Mouse (Mus musculus): ENCODE measurements around the gene Grin2a. TPM values are rescaled to one million over a fixed set of nuclear protein-coding genes. Genes with fewer than 3 reads are reported as not detected.

The Grin2a gene
- polyA plus RNA-seq, 1 experiment from 2014 or later: 1.0 TPM

- no peak for DNase-seq (ENCODE audit: low spot score)
- H3K4me1 ChIP-seq (ENCODE audit: control insufficient read depth, insufficient read depth, low read length): no peaks in the 10 kb centered on the region
- H3K36me3 ChIP-seq (ENCODE audit: control insufficient read depth, insufficient read depth, low read length): no peaks in the 10 kb centered on the region
- no peak overlapping the region for H3K4me3 ChIP-seq (ENCODE audit: low read depth, low read length)
- 90% methylated on average over 5 of the region's 5 CpGs for WGBS
- no peak overlapping the region for H3K27ac ChIP-seq (ENCODE audit: low read depth, low read length)
- H3K9ac ChIP-seq (ENCODE audit: low read length): no peak overlapping the region
- H3K9me3 ChIP-seq (ENCODE audit: control insufficient read depth, low read length): no peaks in the 10 kb centered on the region
- no peaks in the 10 kb centered on the region for H3K27me3 ChIP-seq (ENCODE audit: control insufficient read depth, insufficient read depth, low read length)
- ATAC-seq (ENCODE audit: insufficient read depth, low FRiP score, low TSS enrichment): no peak
- no peak overlapping the region for H3K4me2 ChIP-seq (ENCODE audit: low read depth)
Observed at GRCm38 (mm10) chr16:9902680-9903463, 92.5 kb downstream of the Grin2a start.

DNA sequence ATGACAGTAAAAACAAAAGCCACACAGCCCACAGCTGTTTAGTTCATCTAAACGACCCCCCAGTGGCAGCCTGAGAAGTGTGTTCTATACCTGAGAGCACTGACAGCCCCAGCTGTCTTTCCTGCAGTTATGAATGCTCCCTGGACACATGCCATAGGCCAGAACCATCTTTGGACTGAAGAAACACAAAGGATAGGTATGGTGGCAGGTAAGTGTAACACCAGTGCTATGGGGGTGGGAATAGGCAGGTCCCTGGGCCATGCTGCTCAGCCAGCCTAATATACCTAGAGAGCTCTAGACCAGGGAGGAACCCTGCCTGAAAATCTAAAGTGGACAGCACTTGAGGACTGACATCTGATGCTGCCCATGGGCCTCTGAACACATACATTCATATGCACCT is 93.9 kb downstream of the Grin2a start:
- Histone ChIP-seq H3K36me3 (ENCODE audit: control insufficient read depth, insufficient read depth, low read length) (no peaks in the 10 kb centered on the region), H3K27me3 (ENCODE audit: control insufficient read depth, insufficient read depth, low read length) (no peaks in the 10 kb centered on the region), H3K9me3 (ENCODE audit: control insufficient read depth, low read length) (no peaks in the 10 kb centered on the region), H3K27ac (ENCODE audit: low read depth, low read length) (no peak overlapping the region), H3K4me3 (ENCODE audit: low read depth, low read length) (no peak overlapping the region), H3K9ac (ENCODE audit: low read length) (no peak overlapping the region), H3K4me2 (ENCODE audit: low read depth) (no peak overlapping the region), H3K4me1 (ENCODE audit: control insufficient read depth, insufficient read depth, low read length) (no peaks in the 10 kb centered on the region)
- no peak for ATAC-seq (ENCODE audit: insufficient read depth, low FRiP score, low TSS enrichment)
- no peak for DNase-seq (ENCODE audit: low spot score)
- WGBS: 58% methylated on average over 1 of the region's 1 CpGs

GRCm38 (mm10) chr16:9900996-9901395 is 94.4 kb downstream of the Grin2a start:
- no peak for ATAC-seq (ENCODE audit: insufficient read depth, low FRiP score, low TSS enrichment)
- Histone ChIP-seq H3K4me2 (ENCODE audit: low read depth) (no peak overlapping the region), H3K9ac (ENCODE audit: low read length) (no peak overlapping the region), H3K27me3 (ENCODE audit: control insufficient read depth, insufficient read depth, low read length) (no peaks in the 10 kb centered on the region), H3K4me3 (ENCODE audit: low read depth, low read length) (no peak overlapping the region), H3K9me3 (ENCODE audit: control insufficient read depth, low read length) (no peaks in the 10 kb centered on the region), H3K4me1 (ENCODE audit: control insufficient read depth, insufficient read depth, low read length) (no peaks in the 10 kb centered on the region), H3K27ac (ENCODE audit: low read depth, low read length) (no peak overlapping the region), H3K36me3 (ENCODE audit: control insufficient read depth, insufficient read depth, low read length) (no peaks in the 10 kb centered on the region)
- no peak for DNase-seq (ENCODE audit: low spot score)
- WGBS: 62% methylated on average over 3 of the region's 3 CpGs

GRCm38 (mm10) chr16:9900196-9900595 is 95.2 kb downstream of the Grin2a start:
- no peak overlapping the region for H3K4me2 ChIP-seq (ENCODE audit: low read depth)
- no peaks in the 10 kb centered on the region for H3K36me3 ChIP-seq (ENCODE audit: control insufficient read depth, insufficient read depth, low read length)
- DNase-seq (ENCODE audit: low spot score) (no peak), ATAC-seq (ENCODE audit: insufficient read depth, low FRiP score, low TSS enrichment) (no peak)
- H3K27ac ChIP-seq (ENCODE audit: low read depth, low read length): no peak overlapping the region
- H3K9me3 ChIP-seq (ENCODE audit: control insufficient read depth, low read length): no peaks in the 10 kb centered on the region
- no peak overlapping the region for H3K4me3 ChIP-seq (ENCODE audit: low read depth, low read length)
- H3K27me3 ChIP-seq (ENCODE audit: control insufficient read depth, insufficient read depth, low read length): no peaks in the 10 kb centered on the region
- H3K4me1 ChIP-seq (ENCODE audit: control insufficient read depth, insufficient read depth, low read length): no peaks in the 10 kb centered on the region
- H3K9ac ChIP-seq (ENCODE audit: low read length): no peak overlapping the region
- 90% methylated on average over 1 of the region's 1 CpGs for WGBS

DNA sequence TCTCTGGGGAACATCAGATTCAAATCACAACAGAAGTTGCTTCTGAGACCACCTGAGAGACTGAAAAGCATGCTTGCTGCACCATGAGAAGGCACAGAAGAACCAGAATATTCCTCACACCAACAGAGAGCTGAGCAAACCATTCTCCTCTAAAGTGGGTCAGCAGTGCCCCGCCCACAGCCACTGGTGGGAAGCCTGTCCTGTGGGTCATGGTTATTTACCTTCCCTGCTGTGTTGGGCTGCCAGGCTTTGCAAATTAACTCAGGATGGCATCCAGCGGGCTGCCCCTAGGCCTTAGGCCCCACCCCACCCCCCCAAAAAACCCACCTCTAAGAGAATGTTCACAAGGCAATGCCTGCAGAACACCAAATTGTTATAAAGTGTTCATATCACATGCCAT is 96.2 kb downstream of the Grin2a start:
- no peaks in the 10 kb centered on the region for H3K4me1 ChIP-seq (ENCODE audit: control insufficient read depth, insufficient read depth, low read length)
- WGBS: 67% methylated on average over 2 of the region's 2 CpGs
- ATAC-seq (ENCODE audit: insufficient read depth, low FRiP score, low TSS enrichment) (no peak), DNase-seq (ENCODE audit: low spot score) (no peak)
- no peak overlapping the region for H3K4me2 ChIP-seq (ENCODE audit: low read depth)
- no peak overlapping the region for H3K4me3 ChIP-seq (ENCODE audit: low read depth, low read length)
- H3K27ac ChIP-seq (ENCODE audit: low read depth, low read length): no peak overlapping the region
- H3K27me3 ChIP-seq (ENCODE audit: control insufficient read depth, insufficient read depth, low read length): no peaks in the 10 kb centered on the region
- H3K9ac ChIP-seq (ENCODE audit: low read length): no peak overlapping the region
- H3K9me3 ChIP-seq (ENCODE audit: control insufficient read depth, low read length): no peaks in the 10 kb centered on the region
- no peaks in the 10 kb centered on the region for H3K36me3 ChIP-seq (ENCODE audit: control insufficient read depth, insufficient read depth, low read length)

DNA sequence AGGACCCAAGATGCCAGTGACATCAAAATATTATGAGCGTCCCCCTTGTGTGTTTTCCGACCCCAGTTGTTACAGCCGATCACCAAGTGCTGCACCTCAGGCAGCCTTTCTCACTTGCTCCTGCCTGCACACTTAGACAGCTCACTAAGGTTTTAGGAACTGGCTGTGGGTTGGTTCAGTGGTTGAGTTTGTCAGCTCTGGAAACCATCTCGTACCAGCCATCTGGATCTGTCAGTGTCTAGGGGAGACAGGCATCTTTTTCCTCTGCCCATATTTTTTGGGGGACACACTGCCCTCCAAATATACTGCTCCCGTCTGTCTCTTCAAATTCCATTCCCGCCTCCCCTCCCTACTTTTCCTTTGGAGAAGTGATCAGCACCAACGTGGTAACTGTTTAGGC is 99.8 kb downstream of the Grin2a start:
- Histone ChIP-seq H3K9ac (ENCODE audit: low read length) (no peak overlapping the region), H3K27ac (ENCODE audit: low read depth, low read length) (no peak overlapping the region), H3K4me3 (ENCODE audit: low read depth, low read length) (no peak overlapping the region), H3K27me3 (ENCODE audit: control insufficient read depth, insufficient read depth, low read length) (no peaks in the 10 kb centered on the region), H3K4me2 (ENCODE audit: low read depth) (no peak overlapping the region), H3K9me3 (ENCODE audit: control insufficient read depth, low read length) (no peaks in the 10 kb centered on the region), H3K36me3 (ENCODE audit: control insufficient read depth, insufficient read depth, low read length) (no peaks in the 10 kb centered on the region), H3K4me1 (ENCODE audit: control insufficient read depth, insufficient read depth, low read length) (no peaks in the 10 kb centered on the region)
- no peak for DNase-seq (ENCODE audit: low spot score)
- no peak for ATAC-seq (ENCODE audit: insufficient read depth, low FRiP score, low TSS enrichment)
- WGBS: 82% methylated on average over 7 of the region's 7 CpGs

- no peaks in the 10 kb centered on the region for H3K27me3 ChIP-seq (ENCODE audit: control insufficient read depth, insufficient read depth, low read length)
- WGBS: 73% methylated on average over 4 of the region's 4 CpGs
- H3K4me1 ChIP-seq (ENCODE audit: control insufficient read depth, insufficient read depth, low read length): no peaks in the 10 kb centered on the region
- no peak overlapping the region for H3K4me3 ChIP-seq (ENCODE audit: low read depth, low read length)
- DNase-seq (ENCODE audit: low spot score) (no peak), ATAC-seq (ENCODE audit: insufficient read depth, low FRiP score, low TSS enrichment) (no peak)
- no peak overlapping the region for H3K9ac ChIP-seq (ENCODE audit: low read length)
- H3K36me3 ChIP-seq (ENCODE audit: control insufficient read depth, insufficient read depth, low read length): no peaks in the 10 kb centered on the region
- H3K4me2 ChIP-seq (ENCODE audit: low read depth): no peak overlapping the region
- no peak overlapping the region for H3K27ac ChIP-seq (ENCODE audit: low read depth, low read length)
- no peaks in the 10 kb centered on the region for H3K9me3 ChIP-seq (ENCODE audit: control insufficient read depth, low read length)
Observed at GRCm38 (mm10) chr16:9886155-9886554, 109.2 kb downstream of the Grin2a start.

- no peaks in the 10 kb centered on the region for H3K27me3 ChIP-seq (ENCODE audit: control insufficient read depth, insufficient read depth, low read length)
- WGBS: 93% methylated on average over 2 of the region's 2 CpGs
- DNase-seq (ENCODE audit: low spot score): no peak
- no peak overlapping the region for H3K4me3 ChIP-seq (ENCODE audit: low read depth, low read length)
- H3K9ac ChIP-seq (ENCODE audit: low read length): no peak overlapping the region
- no peaks in the 10 kb centered on the region for H3K4me1 ChIP-seq (ENCODE audit: control insufficient read depth, insufficient read depth, low read length)
- H3K4me2 ChIP-seq (ENCODE audit: low read depth): no peak overlapping the region
- H3K27ac ChIP-seq (ENCODE audit: low read depth, low read length): no peak overlapping the region
- no peaks in the 10 kb centered on the region for H3K9me3 ChIP-seq (ENCODE audit: control insufficient read depth, low read length)
- H3K36me3 ChIP-seq (ENCODE audit: control insufficient read depth, insufficient read depth, low read length): no peaks in the 10 kb centered on the region
- no peak for ATAC-seq (ENCODE audit: insufficient read depth, low FRiP score, low TSS enrichment)
Observed at GRCm38 (mm10) chr16:9884141-9884540, 111.2 kb downstream of the Grin2a start.

GRCm38 (mm10) chr16:9882420-9882819 is 112.9 kb downstream of the Grin2a start:
- Histone ChIP-seq H3K27me3 (ENCODE audit: control insufficient read depth, insufficient read depth, low read length) (no peaks in the 10 kb centered on the region), H3K4me3 (ENCODE audit: low read depth, low read length) (no peak overlapping the region), H3K9me3 (ENCODE audit: control insufficient read depth, low read length) (no peaks in the 10 kb centered on the region), H3K27ac (ENCODE audit: low read depth, low read length) (no peak overlapping the region), H3K9ac (ENCODE audit: low read length) (no peak overlapping the region), H3K4me2 (ENCODE audit: low read depth) (no peak overlapping the region), H3K36me3 (ENCODE audit: control insufficient read depth, insufficient read depth, low read length) (no peaks in the 10 kb centered on the region), H3K4me1 (ENCODE audit: control insufficient read depth, insufficient read depth, low read length) (no peaks in the 10 kb centered on the region)
- WGBS: 86% methylated on average over 4 of the region's 4 CpGs
- no peak for DNase-seq (ENCODE audit: low spot score)
- ATAC-seq (ENCODE audit: insufficient read depth, low FRiP score, low TSS enrichment): no peak
